Mouse (Mus musculus): ENCODE data around the gene Ccdc134. TPM values are rescaled to one million over a fixed set of nuclear protein-coding genes. Genes with fewer than 3 reads are reported as not detected.

Ccdc134 gene
- total RNA-seq, 2 experiments from 2014 or later = 9.5 to 14.2 TPM

DNA sequence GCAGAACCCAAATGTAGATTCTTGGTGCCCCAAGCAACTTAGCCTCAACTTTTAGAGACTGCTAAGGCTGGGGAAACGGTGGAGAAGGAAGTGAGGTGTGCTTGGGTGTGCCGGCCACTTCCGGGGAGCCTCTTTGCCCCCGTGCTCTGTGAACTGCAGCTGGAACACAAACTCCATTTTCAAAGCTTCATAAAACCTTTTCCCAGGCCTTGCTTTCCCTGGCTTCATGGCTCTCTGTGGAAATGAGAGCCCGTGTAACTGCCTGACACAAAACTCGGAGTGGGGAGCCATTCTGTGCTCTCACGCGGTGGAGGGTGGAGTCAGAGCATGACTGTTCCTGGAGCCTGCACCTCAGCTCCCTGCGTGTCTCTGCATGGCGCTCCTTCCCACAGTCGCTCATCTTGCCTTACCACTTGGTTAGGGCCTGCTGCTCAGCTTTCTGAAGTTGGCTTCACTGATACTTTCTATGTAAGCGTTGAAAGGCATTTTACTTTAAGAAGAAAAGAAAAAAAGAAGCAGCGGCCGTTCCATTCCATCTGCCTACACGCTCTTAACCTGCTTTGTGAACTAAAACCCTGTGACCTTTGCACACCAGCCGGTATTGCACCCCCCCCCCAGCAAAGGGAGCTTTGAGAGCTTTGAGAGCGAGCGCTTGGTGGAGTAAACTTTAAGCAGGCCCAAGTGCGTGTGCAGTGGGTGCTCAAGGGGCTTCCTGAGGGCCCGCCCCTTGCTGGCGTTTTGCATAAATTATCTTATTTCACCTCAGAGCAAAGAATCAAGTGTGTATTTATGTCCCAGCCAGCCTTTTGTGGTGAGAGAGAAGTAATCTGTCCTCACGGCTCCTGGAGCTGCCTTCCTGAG lies 38.7 kb downstream of the Ccdc134 start:
- no peak for DNase-seq (ENCODE audit: low spot score in 2 of 2)
- intact Hi-C loops (cut with DNase I) = no loop called here

DNA sequence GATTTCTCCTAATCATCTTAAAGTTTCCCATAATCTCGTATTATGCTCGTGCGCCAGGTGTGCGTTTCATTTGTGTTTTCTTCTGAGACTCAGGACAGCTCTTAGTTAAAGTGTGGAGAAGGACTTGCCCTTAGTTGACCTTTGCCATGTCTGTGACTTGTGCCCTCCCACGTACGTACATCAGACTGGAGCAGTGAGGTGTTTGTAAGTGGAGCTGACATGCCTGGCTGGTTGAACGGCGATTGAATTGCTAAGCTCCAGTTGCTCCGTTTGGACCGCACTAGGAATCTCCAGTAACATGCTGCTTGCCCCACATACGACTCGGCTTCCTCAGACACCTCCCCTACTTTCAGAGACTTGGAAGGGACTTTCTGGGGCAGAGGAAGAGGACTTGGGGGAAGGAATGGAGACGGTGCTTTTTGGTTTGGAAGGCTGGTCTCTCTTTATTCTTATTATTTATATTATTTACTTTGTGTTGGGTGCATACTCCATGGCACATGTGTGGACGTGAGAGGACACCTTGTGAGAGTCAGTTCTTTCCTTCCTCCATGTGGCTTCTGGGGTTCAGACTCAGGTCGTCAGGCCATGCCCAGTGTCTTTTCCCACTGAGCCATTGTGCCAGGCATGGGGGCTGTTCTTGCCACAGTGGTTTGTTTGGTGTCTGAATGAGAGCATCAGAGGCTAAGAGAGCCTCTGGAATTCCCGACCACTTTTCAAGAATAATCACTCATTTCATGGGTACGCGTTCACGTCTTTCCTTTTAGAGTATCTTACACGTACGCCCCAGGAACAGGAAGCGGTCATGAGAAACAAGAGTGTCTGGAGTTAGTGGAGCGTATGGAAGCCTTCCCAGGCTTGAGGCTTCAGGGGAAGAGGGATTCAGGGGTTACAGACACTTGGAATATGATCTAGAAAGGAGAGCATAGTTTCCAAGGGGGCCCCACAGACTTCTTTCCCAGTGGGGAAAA lies 39.8 kb downstream of the Ccdc134 start:
- intact Hi-C loops (cut with DNase I) = no loop called here

GRCm38 (mm10) chr15:82169671-82170070 lies 41.9 kb downstream of the Ccdc134 start:
- intact Hi-C loops (cut with DNase I) = no loop called here
- no peak for DNase-seq (ENCODE audit: low spot score in 2 of 2)

More for the DNA sequence above, 39.8 kb downstream of the Ccdc134 start:
- DNase-seq (ENCODE audit: low spot score in 2 of 2) = no peak

- no peak for DNase-seq (ENCODE audit: low spot score in 2 of 2)
- intact Hi-C loops (cut with DNase I) = no loop called here
These were observed 43.0 kb downstream of the Ccdc134 start for GRCm38 (mm10) chr15:82170437-82171377.

DNA sequence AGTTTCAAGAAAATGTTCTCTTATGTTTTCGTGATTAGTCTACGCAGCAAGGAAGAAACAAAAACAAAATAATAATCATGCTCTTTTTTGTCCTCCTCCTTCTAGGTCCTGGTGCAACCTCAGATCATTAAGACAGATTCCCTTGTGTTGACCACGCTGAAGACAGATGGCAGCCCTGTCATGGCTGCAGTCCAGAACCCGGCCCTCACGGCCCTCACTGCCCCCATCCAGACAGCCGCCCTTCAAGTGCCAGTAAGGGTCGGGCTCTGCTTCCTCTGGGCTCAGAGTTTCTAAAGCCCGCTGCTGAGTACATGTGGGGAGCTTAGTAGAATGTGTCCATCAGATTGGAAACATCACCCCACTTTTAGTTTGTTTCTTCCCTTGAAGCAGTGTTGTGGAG lies 44.9 kb downstream of the Ccdc134 start:
- intact Hi-C loops (cut with DNase I) = no loop called here
- no peak for DNase-seq (ENCODE audit: low spot score in 2 of 2)

DNA sequence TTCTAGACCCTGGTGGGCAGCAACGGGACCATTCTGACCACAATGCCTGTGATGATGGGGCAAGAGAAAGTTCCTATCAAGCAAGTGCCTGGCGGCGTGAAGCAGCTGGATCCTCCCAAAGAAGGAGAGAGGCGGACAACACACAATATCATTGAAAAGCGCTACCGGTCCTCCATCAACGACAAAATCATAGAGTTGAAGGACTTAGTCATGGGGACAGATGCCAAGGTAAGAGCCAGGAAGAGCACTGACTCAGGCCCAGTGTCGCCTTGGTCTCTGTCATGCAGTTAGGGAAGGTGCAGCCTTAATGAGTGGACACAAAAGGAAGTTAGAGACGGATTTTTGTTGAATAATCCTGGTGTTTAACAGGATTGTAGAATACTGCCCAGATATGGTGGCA lies 47.4 kb downstream of the Ccdc134 start:
- no peak for DNase-seq (ENCODE audit: low spot score in 2 of 2)
- intact Hi-C loops (cut with DNase I) = no loop called here

DNA sequence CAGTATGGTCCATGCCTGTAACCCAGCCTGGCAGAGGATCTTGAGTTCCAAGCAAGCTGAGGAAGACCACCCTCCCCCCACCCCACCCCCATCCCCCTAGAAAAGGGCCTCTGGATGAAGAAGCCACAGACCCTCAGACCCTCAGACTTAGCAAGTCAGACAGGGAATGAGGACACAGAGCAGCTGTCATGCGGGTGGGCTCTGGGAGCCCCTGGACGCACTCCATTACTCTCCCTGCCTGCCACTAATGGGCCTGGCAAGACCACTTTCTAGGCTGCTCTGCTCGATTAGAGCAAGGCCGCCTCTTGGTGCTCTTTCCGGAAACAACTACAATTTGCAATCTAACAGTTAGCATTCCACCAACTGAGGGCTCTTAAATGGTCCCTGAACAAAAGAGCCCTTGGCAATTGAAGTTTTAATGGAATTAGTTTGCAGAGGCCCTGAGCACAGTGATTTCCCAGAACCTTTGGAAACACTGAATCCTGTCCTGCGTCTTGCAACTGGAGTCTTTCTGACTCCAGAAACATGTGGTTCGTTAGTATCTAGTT lies 50.1 kb downstream of the Ccdc134 start:
- intact Hi-C loops (cut with DNase I) = no loop called here
- DNase-seq (ENCODE audit: low spot score in 2 of 2) = no peak

DNA sequence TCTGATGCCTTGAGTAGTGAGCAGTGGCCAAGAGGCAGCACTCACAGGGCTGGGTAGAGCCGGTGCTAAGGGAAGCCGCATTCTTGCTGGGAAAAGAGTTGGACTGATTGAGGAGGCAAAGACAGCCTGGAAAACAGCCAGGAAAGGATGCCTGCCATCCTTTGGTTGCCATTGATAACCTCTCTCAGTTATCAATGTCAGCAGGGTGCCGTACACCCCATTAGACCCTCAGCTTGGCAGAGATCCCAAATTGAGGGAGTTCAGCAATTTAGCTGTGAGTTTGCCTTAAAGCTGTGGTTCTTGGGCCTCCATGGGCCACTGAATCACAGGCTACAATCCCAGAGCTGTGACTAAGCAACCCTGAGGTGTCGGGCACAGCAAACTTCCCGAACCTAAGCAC lies 53.4 kb downstream of the Ccdc134 start:
- intact Hi-C loops (cut with DNase I) = no loop called here
- DNase-seq (ENCODE audit: low spot score in 2 of 2) = no peak

DNA sequence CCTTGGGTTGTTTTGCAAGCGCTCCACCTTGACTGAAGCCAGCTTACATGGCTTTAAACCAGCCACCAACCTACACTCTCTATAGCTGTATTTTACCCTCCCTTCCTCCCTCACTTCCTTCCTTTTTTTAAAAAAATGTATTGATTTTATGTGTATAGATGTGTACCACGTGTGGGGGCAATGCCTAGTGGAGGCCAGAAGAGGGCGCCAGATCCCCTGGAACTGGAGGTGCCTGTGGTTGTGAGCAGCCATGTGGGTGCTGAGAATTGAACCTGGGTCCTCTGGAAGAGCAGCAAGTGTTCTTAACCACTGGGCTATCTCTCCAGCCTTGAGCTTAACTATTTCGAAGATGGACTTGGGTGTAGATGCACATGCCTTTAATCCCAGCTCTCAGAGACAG lies 54.6 kb downstream of the Ccdc134 start:
- intact Hi-C loops (cut with DNase I) = no loop called here
- no peak for DNase-seq (ENCODE audit: low spot score in 2 of 2)

GRCm38 (mm10) chr15:82183596-82183995 lies 55.9 kb downstream of the Ccdc134 start:
- intact Hi-C loops (cut with DNase I) = no loop called here
- DNase-seq (ENCODE audit: low spot score in 2 of 2) = no peak

- intact Hi-C loops (cut with DNase I) = no loop called here
- DNase-seq (ENCODE audit: low spot score in 2 of 2) = no peak
These were observed 56.5 kb downstream of the Ccdc134 start for GRCm38 (mm10) chr15:82184183-82184582.

- intact Hi-C loops (cut with DNase I) = no loop called here
- no peak for DNase-seq (ENCODE audit: low spot score in 2 of 2)
These were observed 56.9 kb downstream of the Ccdc134 start for GRCm38 (mm10) chr15:82184656-82185055.

DNA sequence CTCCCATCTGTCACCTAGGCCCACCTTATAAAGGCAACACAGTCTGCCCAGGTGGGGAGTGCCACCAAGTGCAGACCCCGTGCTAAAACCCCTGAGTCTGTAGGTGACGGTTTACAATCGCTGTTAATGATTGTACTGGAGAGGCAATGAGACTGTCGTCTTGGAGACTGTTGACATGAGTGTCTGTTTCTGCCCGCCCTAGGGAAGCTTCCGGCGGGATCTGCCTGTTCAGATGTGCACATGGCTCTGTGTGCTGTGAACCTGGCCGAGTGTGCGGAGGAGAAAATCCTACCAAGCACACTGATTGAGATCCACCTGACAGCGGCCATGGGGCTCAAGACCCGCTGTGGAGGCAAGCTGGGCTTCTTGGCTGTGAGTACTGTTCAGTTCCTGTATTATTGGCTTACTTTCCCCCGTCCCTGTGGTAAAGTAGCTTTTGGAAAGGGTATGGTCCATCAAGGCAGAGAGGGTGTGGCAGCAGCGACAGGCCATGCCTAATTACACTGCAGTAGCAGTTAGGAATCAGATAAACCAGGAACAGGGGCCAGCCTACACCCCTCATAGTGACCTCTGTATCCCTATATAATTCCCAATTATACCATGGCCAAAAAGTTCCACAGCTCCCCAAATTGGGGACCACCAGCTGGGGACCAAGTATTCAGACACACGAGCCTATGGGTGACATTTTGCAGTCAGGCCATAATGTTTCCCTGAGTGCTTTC lies 57.5 kb downstream of the Ccdc134 start:
- no peak for DNase-seq (ENCODE audit: low spot score in 2 of 2)
- intact Hi-C loops (cut with DNase I) = no loop called here

- DNase-seq (ENCODE audit: low spot score in 2 of 2) = no peak
- intact Hi-C loops (cut with DNase I) = no loop called here
These were observed 58.4 kb downstream of the Ccdc134 start for GRCm38 (mm10) chr15:82186131-82186530.

- intact Hi-C loops (cut with DNase I) = no loop called here
- no peak for DNase-seq (ENCODE audit: low spot score in 2 of 2)
These were observed 59.2 kb downstream of the Ccdc134 start for GRCm38 (mm10) chr15:82186931-82187330.

DNA sequence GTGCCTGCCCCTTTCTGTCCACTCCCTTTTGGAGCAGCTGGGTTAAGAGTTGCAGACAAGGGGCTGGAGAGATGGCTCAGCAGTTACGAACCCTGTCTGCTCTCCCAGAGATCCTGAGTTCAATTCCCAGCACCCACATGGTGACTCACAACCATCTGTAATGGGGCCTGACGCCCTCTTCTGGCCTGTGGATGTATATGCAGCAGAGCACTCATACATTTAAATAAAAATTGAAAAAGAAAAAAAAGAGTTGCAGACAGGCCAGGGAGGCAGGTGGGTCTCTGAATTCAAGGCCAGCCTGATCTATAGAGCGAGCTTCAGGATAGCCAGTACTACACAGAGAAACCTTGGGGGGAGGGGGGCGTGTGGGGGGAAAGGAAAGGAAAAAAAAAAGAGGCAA lies 59.7 kb downstream of the Ccdc134 start:
- DNase-seq (ENCODE audit: low spot score in 2 of 2) = no peak
- intact Hi-C loops (cut with DNase I) = no loop called here

- intact Hi-C loops (cut with DNase I) = no loop called here
These were observed 60.2 kb downstream of the Ccdc134 start for GRCm38 (mm10) chr15:82187924-82188323.

DNA sequence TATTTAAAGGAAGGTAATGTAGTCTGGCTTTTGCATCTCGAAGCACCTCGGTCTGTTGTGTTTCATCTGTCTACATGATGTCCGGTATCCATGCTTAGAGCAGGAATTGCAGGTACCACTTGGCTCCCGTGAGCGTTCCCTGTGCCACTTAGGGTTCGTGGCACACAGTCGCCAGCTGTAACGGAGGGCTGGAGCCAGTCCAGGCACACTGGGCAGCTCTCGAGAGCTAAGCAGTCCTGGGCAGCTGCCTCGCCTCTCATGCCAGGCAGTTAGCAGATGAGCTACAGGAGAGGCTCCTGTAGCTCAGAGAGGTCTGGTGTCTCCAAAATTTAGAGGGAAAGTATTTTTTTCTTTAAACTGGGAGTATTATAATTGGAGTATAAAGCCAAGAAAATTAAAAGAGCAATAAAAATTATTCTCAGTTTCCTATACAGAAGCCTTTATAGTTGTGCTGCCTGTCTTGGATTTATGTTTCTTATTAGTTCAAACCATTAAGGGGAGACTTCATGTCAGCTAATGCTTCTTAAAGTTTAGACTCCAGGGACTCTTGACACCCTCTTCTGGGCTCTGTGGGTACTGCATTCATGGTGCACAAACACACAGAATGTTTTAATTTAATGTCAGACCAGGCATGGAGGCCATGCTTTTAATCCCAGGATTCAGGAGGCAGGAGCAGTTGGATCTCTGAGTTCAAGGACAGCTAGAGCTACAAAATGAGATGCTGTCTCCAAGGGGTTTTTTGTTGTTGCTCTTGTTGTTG lies 60.9 kb downstream of the Ccdc134 start:
- intact Hi-C loops (cut with DNase I) = no loop called here

More at GRCm38 (mm10) chr15:82187924-82188323, 60.2 kb downstream of the Ccdc134 start:
- no peak for DNase-seq (ENCODE audit: low spot score in 2 of 2)

More for the DNA sequence above, 60.9 kb downstream of the Ccdc134 start:
- no peak for DNase-seq (ENCODE audit: low spot score in 2 of 2)

All from left cerebral cortex, postnatal 36 days (tissue).